Comparison of ENCODE assay signal across 9 mouse cellular contexts in genomic region chrX:49309496-49309895, GRCm38 (mm10). TPM values are rescaled to one million over a fixed set of nuclear protein-coding genes. Genes with fewer than 3 reads are reported as not detected.
DNase-seq lines count a peak whose midpoint lies in the region; ATAC-seq and TF ChIP-seq lines count a peak whose summit lies in the region.
"Had no signal": no experiment of that assay in that cellular context is flagged by ENCODE, and none has a peak within 500 bp of the region (broad histone marks: within the 10 kb centered on the region; RNA-seq: fewer than 3 reads in every experiment).

No protein-coding gene starts in this region.

- H3K27me3 ChIP-seq in heart, embryonic 12.5 days (replicated peaks) = no peaks in the 10 kb centered on the region
- no peaks in the 10 kb centered on the region for H3K27me3 ChIP-seq in thymus, adult 2 months (ENCODE audit: control insufficient read depth, insufficient read depth, low read length)

- H3K4me3 ChIP-seq in heart, embryonic 12.5 days = no peak overlapping the region
- H3K4me3 ChIP-seq in thymus, adult 2 months (ENCODE audit: control insufficient read depth, insufficient read depth, low read length) = no peak overlapping the region

- no peaks in the 10 kb centered on the region for H3K4me1 ChIP-seq in heart, embryonic 12.5 days (replicated peaks)
- H3K4me1 ChIP-seq in thymus, adult 2 months (replicated peaks; ENCODE audit: control insufficient read depth, insufficient read depth, low read length) = no peaks in the 10 kb centered on the region

- H3K9ac ChIP-seq in heart, embryonic 12.5 days = no peak overlapping the region

- no peaks in the 10 kb centered on the region for H3K36me3 ChIP-seq in heart, embryonic 12.5 days
- H3K36me3 ChIP-seq in thymus, adult 2 months (ENCODE audit: control insufficient read depth, insufficient read depth, low read length) = no peaks in the 10 kb centered on the region

- peak; percentile 29 for DNase-seq in heart, postnatal 4 days
- peak; percentile 20 to 22 for DNase-seq in right cerebral cortex, postnatal 10 days (ENCODE audit: low spot score in 2 of 2)
- no peak for DNase-seq in right cerebral cortex, postnatal 25 days
- peak; percentile 64 for DNase-seq in embryo, embryonic 10.5 days (ENCODE audit: low spot score)
- peak; percentile 9 for DNase-seq in thymus, adult 2 months
- no peak for DNase-seq in ovary, postnatal 10 days (ENCODE audit: low spot score)

- 23% methylated on average over 1 of the region's 1 CpGs for WGBS in heart, embryonic 12.5 days
- whole genome bisulfite sequencing in thymus, adult 2 months = 73% methylated on average over 1 of the region's 1 CpGs

- no peaks in the 10 kb centered on the region for H3K9me3 ChIP-seq in heart, embryonic 12.5 days (replicated peaks)

- TF ChIP-seq POLR2A in thymus, adult 2 months (IDR thresholded peaks at IDR 0.05; ENCODE audit: control insufficient read depth, extremely low read depth, insufficient read depth, low read length, poor library complexity) = no peak

- no peak for TF ChIP-seq CTCF in thymus, adult 2 months (IDR thresholded peaks at IDR 0.05; ENCODE audit: borderline replicate concordance, control insufficient read depth, extremely low read depth, insufficient read depth, low read length, poor library complexity)

- no peak overlapping the region for H3K27ac ChIP-seq in heart, embryonic 12.5 days (ENCODE audit: poor library complexity, severe bottlenecking)
- no peak overlapping the region for H3K27ac ChIP-seq in thymus, adult 2 months (ENCODE audit: control insufficient read depth, insufficient read depth, low read length)
- H3K27ac ChIP-seq: macrophage had no signal

- no peak for ATAC-seq in heart, embryonic 12.5 days (ENCODE audit: insufficient number of reproducible peaks, low FRiP score)
- ATAC-seq in erythroblast, adult 5-6 weeks (replicated peaks; ENCODE audit: low FRiP score, poor library complexity, severe bottlenecking) = no peak

- no peak overlapping the region for H3K4me2 ChIP-seq in heart, embryonic 12.5 days

RNA-seq across cellular contexts. Expression of gene Enox2, which starts 21.4 kb away (rescaled TPM):
- total RNA-seq in heart, postnatal 4 days (2021) = 10 to 100 TPM in 1 of 2 experiments, 1 to 10 TPM in 1; 9.4 to 10.1 TPM
- polyA plus RNA-seq in heart, embryonic 12.5 days (2016; fragmentation: Nextera tagmentation; extraction: Ambion mirVana) = 6.3 and 6.4 TPM in 2 replicates
- polyA plus RNA-seq in thymus, adult 2 months (2012; rRNA removed) = 6.8 and 11.4 TPM in 2 replicates
- 1.7 and 3.1 TPM in 2 replicates for total RNA-seq in erythroblast, adult 5-6 weeks (2015; ENCODE audit: low replicate concordance)
- 3.8 and 4.2 TPM in 2 replicates for total RNA-seq in erythroblast, adult 5-6 weeks (2017; ENCODE audit: low replicate concordance)

Comparison
In these comparisons a context has a peak if more than half of its experiments do, and no peak if none do; other contexts are left out.
1. DNase-seq: peak in heart, postnatal 4 days (single experiment), right cerebral cortex, postnatal 10 days (2 of 2), embryo, embryonic 10.5 days (single experiment) and thymus, adult 2 months (single experiment); none in right cerebral cortex, postnatal 25 days (single experiment) and ovary, postnatal 10 days (single experiment).